Mouse (Mus musculus) G1E (cell line): ENCODE measurements around the gene Wdr47. TPM values are rescaled to one million over a fixed set of nuclear protein-coding genes. Genes with fewer than 3 reads are reported as not detected.

ENCODE experiments used
- ATAC-seq: 2 replicates; pipeline ENCODE4 v1.8.0; 2016; ENCODE audit warnings: mild to moderate bottlenecking; ENCODE audit not compliant: insufficient number of reproducible peaks, poor library complexity, low FRiP score, severe bottlenecking; ENCODE audit errors: extremely low read depth
- DNase-seq: peaks from one replicate; pipeline ENCODE4 v3.0.0; 2012; ENCODE audit warnings: low spot score
- H3K27me3 ChIP-seq: 2 replicates; pipeline ENCODE4 v1.6.1; 2012; ENCODE audit warnings: mild to moderate bottlenecking, low read length, inconsistent platforms; ENCODE audit not compliant: insufficient read depth
- H3K36me3 ChIP-seq: replicated peaks from 2 replicates; pipeline ENCODE3; 2012; ENCODE audit warnings: mild to moderate bottlenecking, inconsistent platforms
- H3K4me1 ChIP-seq: 2 replicates; pipeline ENCODE4 v1.6.1; 2012; ENCODE audit warnings: low read depth, low read length, inconsistent platforms, mixed read lengths; ENCODE audit not compliant: insufficient read depth
- H3K4me3 ChIP-seq: 2 replicates; pipeline ENCODE4 v1.5.1; 2012; ENCODE audit warnings: low read depth, mild to moderate bottlenecking, inconsistent platforms, low read length, moderate library complexity, mixed read lengths
- H3K9me3 ChIP-seq: replicated peaks from 2 replicates; pipeline ENCODE4 v1.6.1; 2012; ENCODE audit warnings: inconsistent platforms
- CTCF ChIP-seq: IDR thresholded peaks from 2 replicates; pipeline ENCODE4 v1.5.1; 2012; ENCODE audit warnings: low read depth, low read length, inconsistent platforms, mixed read lengths
- GATA1 ChIP-seq: IDR thresholded peaks from 2 replicates; pipeline ENCODE4 v1.6.1; 2012; ENCODE audit warnings: borderline replicate concordance, low read length, inconsistent platforms, mixed read lengths
- GATA2 ChIP-seq: IDR thresholded peaks from 2 replicates; pipeline ENCODE4 v1.6.1; 2012; ENCODE audit warnings: low read depth, low read length, inconsistent platforms, borderline replicate concordance
- POLR2AphosphoS5 ChIP-seq: IDR thresholded peaks from 2 replicates; pipeline ENCODE4 v1.6.1; 2012; ENCODE audit warnings: low read depth, low read length, inconsistent platforms; ENCODE audit not compliant: insufficient replicate concordance
- TAL1 ChIP-seq: conservative IDR thresholded peaks from 2 replicates; pipeline ENCODE4 v1.6.1; 2012; ENCODE audit warnings: low read depth, low read length, inconsistent platforms, mixed read lengths
- polyA plus RNA-seq: library from polyadenylated mRNA; stranded (reverse); fragments of >175 nt; gene quantifications from 2 replicates; pipeline ENCODE4 v1.2.3, GENCODE M21; 2012
- total RNA-seq, 2 experiments: library from RNA; stranded (forward) in 1 of 2; stranded (reverse) in 1 of 2; fragments of 200-1000 nt in 1 of 2; fragments of >200 nt in 1 of 2; fragmentation: Nextera tagmentation in 1 of 2; gene quantifications; 2 replicates each; pipeline ENCODE4 v1.2.3; 2014 to 2017

The Wdr47 gene
- total and polyA plus RNA-seq, 3 experiments = 1.2 to 10.3 (median 4.4) TPM

GRCm38 (mm10) chr3:108694321-108694720, 103.2 kb downstream of the Wdr47 start:
- Histone ChIP-seq H3K27me3 (no peaks in the 10 kb centered on the region), H3K4me3 (no peak overlapping the region), H3K36me3 (peaks cover 54% of the 10 kb centered on the region), H3K4me1 (no peaks in the 10 kb centered on the region), H3K9me3 (no peaks in the 10 kb centered on the region)
- no peak for DNase-seq
- ATAC-seq = no peak
- TF ChIP-seq TAL1 = no peak
- no peak for TF ChIP-seq GATA2
- TF ChIP-seq POLR2AphosphoS5 = no peak
- no peak for TF ChIP-seq GATA1
- no peak for TF ChIP-seq CTCF

Other genes with a start within 250 kb of the Wdr47 start
- not detected in 2 replicates for gene Mybphl, start 226.4 kb upstream of the Wdr47 start, total RNA-seq (2014; fragmentation: Nextera tagmentation)
- gene Mybphl, start 226.4 kb upstream of the Wdr47 start, total RNA-seq (2017) = not detected in 2 replicates
- gene Mybphl, start 226.4 kb upstream of the Wdr47 start, polyA plus RNA-seq = not detected in 2 replicates
- gene Psrc1, start 207.4 kb upstream of the Wdr47 start, total RNA-seq (2014; fragmentation: Nextera tagmentation) = 129 and 172 TPM in 2 replicates
- 33.7 and 36.9 TPM in 2 replicates for gene Psrc1, start 207.4 kb upstream of the Wdr47 start, total RNA-seq (2017)
- 122 and 125 TPM in 2 replicates for gene Psrc1, start 207.4 kb upstream of the Wdr47 start, polyA plus RNA-seq
- not detected in 2 replicates for gene Celsr2, start 175.7 kb upstream of the Wdr47 start, total RNA-seq (2014; fragmentation: Nextera tagmentation)
- gene Celsr2, start 175.7 kb upstream of the Wdr47 start, total RNA-seq (2017) = 0.23 and 0.38 TPM in 2 replicates
- 0.03 TPM in 1 of 2 replicates, not detected in the other for gene Celsr2, start 175.7 kb upstream of the Wdr47 start, polyA plus RNA-seq
- 138 and 143 TPM in 2 replicates for gene Sars, start 146.1 kb upstream of the Wdr47 start, total RNA-seq (2014; fragmentation: Nextera tagmentation)
- 341 and 480 TPM in 2 replicates for gene Sars, start 146.1 kb upstream of the Wdr47 start, total RNA-seq (2017)
- 170 and 206 TPM in 2 replicates for gene Sars, start 146.1 kb upstream of the Wdr47 start, polyA plus RNA-seq
- gene 1700013F07Rik, start 57.1 kb upstream of the Wdr47 start, total RNA-seq (2014; fragmentation: Nextera tagmentation) = not detected in 2 replicates
- not detected in 2 replicates for gene 1700013F07Rik, start 57.1 kb upstream of the Wdr47 start, total RNA-seq (2017)
- gene 1700013F07Rik, start 57.1 kb upstream of the Wdr47 start, polyA plus RNA-seq = not detected in 2 replicates
- gene 5330417C22Rik, start 54.7 kb upstream of the Wdr47 start, total RNA-seq (2014; fragmentation: Nextera tagmentation) = not detected in 2 replicates
- under 0.01 and 0.06 TPM in 2 replicates for gene 5330417C22Rik, start 54.7 kb upstream of the Wdr47 start, total RNA-seq (2017)
- not detected in 2 replicates for gene 5330417C22Rik, start 54.7 kb upstream of the Wdr47 start, polyA plus RNA-seq
- gene Tmem167b, start 28.8 kb upstream of the Wdr47 start, total RNA-seq (2014; fragmentation: Nextera tagmentation) = 17.8 and 19.9 TPM in 2 replicates
- gene Tmem167b, start 28.8 kb upstream of the Wdr47 start, total RNA-seq (2017) = 42.3 and 46.8 TPM in 2 replicates
- gene Tmem167b, start 28.8 kb upstream of the Wdr47 start, polyA plus RNA-seq = 2.2 and 2.5 TPM in 2 replicates
- gene Taf13, start 19.6 kb upstream of the Wdr47 start, total RNA-seq (2014; fragmentation: Nextera tagmentation) = 14.3 and 14.4 TPM in 2 replicates
- 21.6 and 22.2 TPM in 2 replicates for gene Taf13, start 19.6 kb upstream of the Wdr47 start, total RNA-seq (2017)
- 0.39 and 1.1 TPM in 2 replicates for gene Taf13, start 19.6 kb upstream of the Wdr47 start, polyA plus RNA-seq
- gene Clcc1, start 62.6 kb downstream of the Wdr47 start, total RNA-seq (2014; fragmentation: Nextera tagmentation) = 41.6 and 42.9 TPM in 2 replicates
- gene Clcc1, start 62.6 kb downstream of the Wdr47 start, total RNA-seq (2017) = 82.2 and 87.6 TPM in 2 replicates
- gene Clcc1, start 62.6 kb downstream of the Wdr47 start, polyA plus RNA-seq = 10.5 and 14.0 TPM in 2 replicates
- gene Gpsm2, start 131.0 kb downstream of the Wdr47 start, total RNA-seq (2014; fragmentation: Nextera tagmentation) = 38.2 and 47.9 TPM in 2 replicates
- gene Gpsm2, start 131.0 kb downstream of the Wdr47 start, total RNA-seq (2017) = 27.5 and 32.5 TPM in 2 replicates
- gene Gpsm2, start 131.0 kb downstream of the Wdr47 start, polyA plus RNA-seq = 5.3 and 12.1 TPM in 2 replicates
- gene Aknad1, start 148.4 kb downstream of the Wdr47 start, total RNA-seq (2014; fragmentation: Nextera tagmentation) = not detected in 2 replicates
- gene Aknad1, start 148.4 kb downstream of the Wdr47 start, total RNA-seq (2017) = 0.11 TPM in 1 of 2 replicates, not detected in the other
- gene Aknad1, start 148.4 kb downstream of the Wdr47 start, polyA plus RNA-seq = not detected in 2 replicates
- gene Stxbp3, start 249.2 kb downstream of the Wdr47 start, total RNA-seq (2014; fragmentation: Nextera tagmentation) = 35.6 and 36.7 TPM in 2 replicates
- gene Stxbp3, start 249.2 kb downstream of the Wdr47 start, total RNA-seq (2017) = 27.9 and 28.3 TPM in 2 replicates
- gene Stxbp3, start 249.2 kb downstream of the Wdr47 start, polyA plus RNA-seq = 8.6 and 9.4 TPM in 2 replicates